Mouse (Mus musculus): ENCODE data around the gene Gm37240. TPM values are rescaled to one million over a fixed set of nuclear protein-coding genes. Genes with fewer than 3 reads are reported as not detected.
"Not testable (repeated sequence)": the region's sequence is repeated elsewhere in the genome, so short reads cannot be mapped to it uniquely, and the experiment has no call there.

The Gm37240 gene
- polyA plus RNA-seq, 1 experiment from 2014 or later, result 0.48 TPM

DNA sequence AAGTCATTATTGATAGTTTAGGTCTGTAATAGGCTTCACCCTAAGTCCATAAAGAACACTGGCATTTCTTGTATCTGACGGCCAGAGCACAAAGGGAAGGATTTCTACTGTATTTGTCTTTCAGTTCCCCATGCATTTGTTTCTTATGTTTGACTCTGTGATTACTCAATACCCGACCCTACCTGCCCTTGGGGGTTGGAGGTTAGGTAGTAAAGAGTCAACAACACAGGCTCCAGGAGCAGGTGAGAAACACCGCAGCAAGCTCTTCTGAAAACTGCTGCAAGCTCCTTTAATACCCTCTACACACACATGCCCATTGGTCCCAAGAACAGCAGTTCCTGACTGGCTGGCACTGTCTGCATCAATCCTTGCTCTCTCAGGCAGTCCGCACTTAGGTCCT lies 1020.5 kb downstream of the Gm37240 start:
- Histone ChIP-seq H3K9me3 (replicated peaks) (no peaks in the 10 kb centered on the region), H3K4me2 (no peak overlapping the region), H3K4me1 (peaks cover 12% of the 10 kb centered on the region), H3K4me3 (no peak overlapping the region), H3K9ac (no peak overlapping the region), H3K27me3 (no peaks in the 10 kb centered on the region), H3K27ac (no peak overlapping the region), H3K36me3 (ENCODE audit: poor library complexity, severe bottlenecking) (peaks cover 3% of the 10 kb centered on the region; the same call in 1 of the 2 replicates)
- ATAC-seq, result no peak
- 83% methylated on average over 4 of the region's 4 CpGs for WGBS

- Histone ChIP-seq H3K4me3 (no peak overlapping the region), H3K27me3 (no peaks in the 10 kb centered on the region), H3K27ac (no peak overlapping the region), H3K36me3 (ENCODE audit: poor library complexity, severe bottlenecking) (no peaks in the 10 kb centered on the region), H3K9ac (no peak overlapping the region), H3K4me2 (no peak overlapping the region), H3K9me3 (replicated peaks) (no peaks in the 10 kb centered on the region), H3K4me1 (peaks cover 12% of the 10 kb centered on the region)
- no peak for ATAC-seq
- 78% methylated on average over 3 of the region's 3 CpGs for WGBS
Observed at GRCm38 (mm10) chr3:84865684-84866083, 1021.6 kb downstream of the Gm37240 start.

DNA sequence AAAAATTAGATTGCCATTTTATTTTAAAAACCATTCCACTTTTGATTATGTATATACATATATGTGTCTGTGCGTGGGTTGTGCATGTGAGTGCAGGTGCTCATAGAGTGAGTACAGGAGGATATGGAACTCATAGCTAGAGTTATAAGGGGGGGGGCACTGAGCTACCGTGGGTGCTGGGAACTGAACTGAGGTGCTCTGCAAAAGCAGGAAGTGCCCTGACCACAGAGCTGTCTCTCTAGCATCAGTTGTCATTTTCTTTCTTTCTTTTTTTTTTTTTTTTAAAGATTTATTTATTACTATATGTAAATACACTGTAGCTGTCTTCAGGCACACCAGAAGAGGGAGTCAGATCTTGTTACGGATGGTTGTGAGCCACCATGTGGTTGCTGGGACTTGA lies 1025.5 kb downstream of the Gm37240 start:
- not testable (repeated sequence) for H3K36me3 ChIP-seq (ENCODE audit: poor library complexity, severe bottlenecking); H3K4me2 ChIP-seq; ATAC-seq; H3K4me1 ChIP-seq; H3K27ac ChIP-seq; H3K9ac ChIP-seq; H3K4me3 ChIP-seq; H3K9me3 ChIP-seq (replicated peaks); H3K27me3 ChIP-seq
- 97% methylated on average over 3 of the region's 3 CpGs for WGBS

DNA sequence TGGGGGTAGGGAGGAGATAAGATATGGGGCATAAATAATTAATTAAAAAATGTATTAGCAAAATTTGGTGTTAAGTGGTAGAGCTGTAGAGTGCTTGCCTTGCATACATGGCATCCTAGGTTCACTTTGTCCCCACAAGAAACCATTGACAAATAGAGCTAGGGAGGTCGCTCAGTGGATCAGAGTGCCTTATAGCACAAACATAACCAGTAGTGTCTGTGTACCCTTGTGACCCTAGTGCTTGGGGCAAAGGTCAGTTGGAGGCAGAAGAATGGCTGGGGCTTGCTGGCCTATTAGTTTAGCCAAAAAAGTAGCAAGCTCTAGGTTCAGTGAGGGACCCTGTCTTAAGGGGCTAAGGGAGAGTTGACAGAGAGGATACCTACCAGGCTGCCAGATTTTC lies 1026.6 kb downstream of the Gm37240 start:
- WGBS, result 90% methylated on average over 1 of the region's 1 CpGs
- no peak overlapping the region for H3K9ac ChIP-seq

DNA sequence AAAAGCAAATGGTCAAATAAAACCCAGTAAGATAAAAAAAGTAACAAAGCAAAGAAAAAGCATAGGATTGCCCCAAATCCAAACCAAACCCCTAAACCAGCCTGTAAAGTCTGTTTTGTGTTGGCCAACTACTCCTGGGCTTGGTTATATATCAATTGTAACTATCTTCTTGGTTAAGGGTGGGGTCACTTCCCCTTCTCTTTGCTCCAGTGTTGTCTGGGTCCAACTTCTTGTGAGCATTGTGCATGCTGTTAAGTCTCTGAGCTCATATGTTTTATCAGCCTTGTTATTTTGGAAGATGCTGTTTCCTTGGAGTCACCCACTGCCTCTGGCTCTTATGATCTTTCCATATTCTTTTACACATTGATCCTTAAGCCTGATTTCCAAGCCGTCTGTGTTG lies 1032.9 kb downstream of the Gm37240 start:
- 82% methylated on average over 1 of the region's 1 CpGs for WGBS
- Histone ChIP-seq H3K9ac (no peak overlapping the region), H3K4me1 (no peaks in the 10 kb centered on the region), H3K9me3 (replicated peaks) (no peaks in the 10 kb centered on the region), H3K4me3 (no peak overlapping the region), H3K4me2 (no peak overlapping the region), H3K36me3 (ENCODE audit: poor library complexity, severe bottlenecking) (no peaks in the 10 kb centered on the region), H3K27ac (no peak overlapping the region), H3K27me3 (no peaks in the 10 kb centered on the region)
- no peak for ATAC-seq

More for the DNA sequence above, 1026.6 kb downstream of the Gm37240 start:
- Histone ChIP-seq H3K4me1 (no peaks in the 10 kb centered on the region), H3K4me3 (no peak overlapping the region), H3K27me3 (no peaks in the 10 kb centered on the region), H3K9me3 (replicated peaks) (no peaks in the 10 kb centered on the region), H3K27ac (no peak overlapping the region), H3K4me2 (no peak overlapping the region), H3K36me3 (ENCODE audit: poor library complexity, severe bottlenecking) (no peaks in the 10 kb centered on the region)
- ATAC-seq, result no peak

DNA sequence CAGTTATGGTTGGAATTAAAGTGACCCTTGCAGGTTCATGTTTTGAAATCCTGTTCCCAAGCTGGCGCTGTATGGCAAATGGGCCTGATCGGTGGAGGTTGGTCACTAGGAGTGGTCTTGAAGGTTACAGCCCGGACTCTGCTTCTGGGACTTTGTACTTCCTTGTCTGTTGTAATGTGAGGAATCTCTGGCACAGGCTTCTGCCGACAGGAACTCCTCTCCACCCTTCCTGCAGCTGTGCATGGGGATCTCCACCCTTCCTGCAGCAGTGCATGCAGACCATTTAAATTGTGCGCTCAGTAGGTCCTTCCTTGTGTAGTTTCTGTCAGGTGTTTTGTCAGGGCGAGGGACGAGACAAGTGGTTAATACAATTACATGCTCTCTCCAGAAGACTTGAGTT lies 1034.4 kb downstream of the Gm37240 start:
- Histone ChIP-seq H3K27ac (no peak overlapping the region), H3K36me3 (ENCODE audit: poor library complexity, severe bottlenecking) (no peaks in the 10 kb centered on the region), H3K4me1 (no peaks in the 10 kb centered on the region), H3K27me3 (no peaks in the 10 kb centered on the region), H3K9ac (no peak overlapping the region), H3K9me3 (replicated peaks) (no peaks in the 10 kb centered on the region), H3K4me2 (no peak overlapping the region), H3K4me3 (no peak overlapping the region)
- no peak for ATAC-seq
- 94% methylated on average over 7 of the region's 7 CpGs for WGBS

GRCm38 (mm10) chr3:84851801-84852200 lies 1035.5 kb downstream of the Gm37240 start:
- ATAC-seq, result no peak
- H3K27me3 ChIP-seq, result no peaks in the 10 kb centered on the region
- H3K4me2 ChIP-seq, result no peak overlapping the region
- H3K9ac ChIP-seq, result no peak overlapping the region
- 76% methylated on average over 1 of the region's 1 CpGs for whole genome bisulfite sequencing
- no peak overlapping the region for H3K4me3 ChIP-seq
- H3K4me1 ChIP-seq, result no peaks in the 10 kb centered on the region
- H3K36me3 ChIP-seq (ENCODE audit: poor library complexity, severe bottlenecking), result no peaks in the 10 kb centered on the region
- no peak overlapping the region for H3K27ac ChIP-seq
- H3K9me3 ChIP-seq (replicated peaks), result no peaks in the 10 kb centered on the region

- H3K4me1 ChIP-seq, result no peaks in the 10 kb centered on the region
- ATAC-seq, result no peak
Observed at GRCm38 (mm10) chr3:84850418-84850817, 1036.9 kb downstream of the Gm37240 start.

DNA sequence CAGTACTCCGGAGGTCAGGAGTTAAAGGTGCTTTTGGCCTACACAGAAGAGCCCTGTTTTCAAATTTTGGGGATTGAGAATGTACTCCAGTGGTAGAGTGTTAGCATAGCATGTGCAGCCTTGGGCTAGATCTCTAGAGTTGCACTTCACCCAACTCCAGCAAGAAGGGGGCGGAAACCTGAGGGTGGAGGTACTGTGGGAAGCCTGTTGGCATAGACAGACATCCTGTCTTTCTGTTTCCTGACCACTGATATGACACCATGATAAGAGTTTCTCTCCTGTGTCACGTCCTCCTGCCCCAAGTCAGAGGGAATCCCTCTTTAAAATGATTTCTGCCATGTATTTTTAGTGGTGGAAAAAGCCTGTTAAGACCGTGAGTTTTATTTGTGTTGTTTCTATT lies 1038.5 kb downstream of the Gm37240 start:
- no peaks in the 10 kb centered on the region for H3K9me3 ChIP-seq (replicated peaks)
- no peak overlapping the region for H3K4me2 ChIP-seq
- H3K4me1 ChIP-seq, result no peaks in the 10 kb centered on the region
- H3K36me3 ChIP-seq (ENCODE audit: poor library complexity, severe bottlenecking), result no peaks in the 10 kb centered on the region
- WGBS, result 88% methylated on average over 4 of the region's 4 CpGs
- H3K27ac ChIP-seq, result no peak overlapping the region
- H3K4me3 ChIP-seq, result no peak overlapping the region
- H3K27me3 ChIP-seq, result no peaks in the 10 kb centered on the region
- H3K9ac ChIP-seq, result no peak overlapping the region
- ATAC-seq, result no peak

More at GRCm38 (mm10) chr3:84850418-84850817, 1036.9 kb downstream of the Gm37240 start:
- Histone ChIP-seq H3K4me2 (no peak overlapping the region), H3K9me3 (replicated peaks) (no peaks in the 10 kb centered on the region), H3K27me3 (no peaks in the 10 kb centered on the region), H3K36me3 (ENCODE audit: poor library complexity, severe bottlenecking) (no peaks in the 10 kb centered on the region), H3K9ac (no peak overlapping the region), H3K4me3 (no peak overlapping the region), H3K27ac (no peak overlapping the region)
- WGBS, result 93% methylated on average over 1 of the region's 1 CpGs

DNA sequence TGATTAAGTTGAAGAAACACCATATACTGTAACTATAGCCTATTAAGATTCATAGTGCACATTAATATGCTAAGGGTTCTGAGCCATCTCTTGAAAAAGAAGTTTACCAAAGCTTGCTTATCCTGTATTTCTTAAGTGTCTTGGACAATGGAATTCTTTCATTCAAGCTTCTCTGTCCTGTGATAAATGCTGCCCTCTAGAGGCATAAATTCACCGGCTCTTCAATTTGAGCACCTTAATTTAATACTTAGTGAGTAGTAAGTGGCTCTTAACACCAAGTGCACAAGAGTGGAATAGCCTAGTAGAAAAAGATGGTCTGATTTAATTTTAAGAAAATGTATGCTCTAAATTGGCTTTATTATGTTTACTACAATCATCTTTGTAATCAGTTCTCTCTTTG lies 1043.7 kb downstream of the Gm37240 start:
- H3K4me3 ChIP-seq, result no peak overlapping the region
- ATAC-seq, result 0 out of 2 replicates have a peak, but pooled peaks have one; percentile 30
- 32% methylated on average over 1 of the region's 1 CpGs for WGBS

GRCm38 (mm10) chr3:84842793-84843192 lies 1044.5 kb downstream of the Gm37240 start:
- no peak for ATAC-seq
- no peak overlapping the region for H3K4me2 ChIP-seq
- no peaks in the 10 kb centered on the region for H3K9me3 ChIP-seq (replicated peaks)
- WGBS, result 89% methylated on average over 2 of the region's 2 CpGs
- no peaks in the 10 kb centered on the region for H3K36me3 ChIP-seq (ENCODE audit: poor library complexity, severe bottlenecking)
- H3K27ac ChIP-seq, result no peak overlapping the region
- H3K4me1 ChIP-seq, result no peaks in the 10 kb centered on the region
- H3K4me3 ChIP-seq, result no peak overlapping the region
- no peaks in the 10 kb centered on the region for H3K27me3 ChIP-seq
- H3K9ac ChIP-seq, result no peak overlapping the region

More for the DNA sequence above, 1043.7 kb downstream of the Gm37240 start:
- Histone ChIP-seq H3K27me3 (no peaks in the 10 kb centered on the region), H3K9ac (no peak overlapping the region), H3K36me3 (ENCODE audit: poor library complexity, severe bottlenecking) (no peaks in the 10 kb centered on the region), H3K27ac (no peak overlapping the region), H3K9me3 (replicated peaks) (no peaks in the 10 kb centered on the region), H3K4me1 (no peaks in the 10 kb centered on the region), H3K4me2 (no peak overlapping the region)

DNA sequence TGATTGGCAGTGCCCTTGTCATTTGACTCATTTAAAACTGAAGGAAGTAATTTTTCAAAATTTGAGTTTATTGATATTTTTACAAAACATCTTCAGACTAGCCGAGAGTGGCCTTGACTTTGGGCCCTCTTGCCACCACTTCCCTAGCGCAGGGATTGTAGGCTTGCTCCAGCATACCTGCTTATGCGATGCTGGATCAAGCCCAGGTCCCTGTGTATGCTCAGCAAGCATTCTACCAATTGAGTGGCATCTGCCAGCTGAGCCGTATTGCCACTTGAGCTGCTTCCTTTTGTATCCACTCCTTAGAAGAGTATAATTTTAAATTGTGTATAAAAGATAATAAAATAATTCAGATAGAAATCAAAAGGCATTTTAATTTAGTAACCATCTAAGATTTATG lies 1046.0 kb downstream of the Gm37240 start:
- H3K27me3 ChIP-seq, result no peaks in the 10 kb centered on the region
- no peak overlapping the region for H3K27ac ChIP-seq
- no peaks in the 10 kb centered on the region for H3K9me3 ChIP-seq (replicated peaks)
- no peak overlapping the region for H3K4me3 ChIP-seq
- no peak for ATAC-seq
- no peak overlapping the region for H3K9ac ChIP-seq
- H3K4me2 ChIP-seq, result no peak overlapping the region
- 89% methylated on average over 4 of the region's 4 CpGs for WGBS
- H3K36me3 ChIP-seq (ENCODE audit: poor library complexity, severe bottlenecking), result no peaks in the 10 kb centered on the region
- H3K4me1 ChIP-seq, result no peaks in the 10 kb centered on the region

- no peak overlapping the region for H3K4me2 ChIP-seq
- H3K9me3 ChIP-seq (replicated peaks), result no peaks in the 10 kb centered on the region
- no peak overlapping the region for H3K27ac ChIP-seq
- ATAC-seq, result no peak
- H3K4me1 ChIP-seq, result no peaks in the 10 kb centered on the region
- H3K4me3 ChIP-seq, result no peak overlapping the region
- no peaks in the 10 kb centered on the region for H3K36me3 ChIP-seq (ENCODE audit: poor library complexity, severe bottlenecking)
- WGBS, result 92% methylated on average over 5 of the region's 5 CpGs
- no peak overlapping the region for H3K9ac ChIP-seq
- no peaks in the 10 kb centered on the region for H3K27me3 ChIP-seq
Observed at GRCm38 (mm10) chr3:84839499-84839898, 1047.8 kb downstream of the Gm37240 start.
